Mouse (Mus musculus) kidney, postnatal 0 days (tissue): ENCODE measurements at regions not wholly inside any gene's neighbourhood (a gene's known extent, or its start where the extent isn't known, plus 50 kb on each side); places are given as distances from the start of the nearest gene placed in this dataset.

Experiments used
- ATAC-seq: fragments of 200-750 bp; cut with Nextera tagmentation; replicated peaks from 2 replicates; pipeline ENCODE4 v1.8.0; 2017; ENCODE audit warnings: low read depth, moderate number of reproducible peaks, moderate TSS enrichment, moderate library complexity; ENCODE audit not compliant: low FRiP score
- DNase-seq: peaks from one replicate; pipeline ENCODE4 v3.0.0-alpha.2; 2016; ENCODE audit warnings: low spot score
- H3K27ac ChIP-seq: fragments of 300-500 bp; sonication (generic); 2 replicates; pipeline ENCODE4 v1.5.1; 2014; ENCODE audit warnings: mild to moderate bottlenecking
- H3K27me3 ChIP-seq: fragments of 300-500 bp; sonication (generic); 2 replicates; pipeline ENCODE4 v1.6.1; 2014; ENCODE audit warnings: low read length, mixed read lengths; ENCODE audit not compliant: insufficient read depth
- H3K36me3 ChIP-seq: fragments of 300-500 bp; sonication (generic); 2 replicates; pipeline ENCODE4 v1.6.1; 2014; ENCODE audit warnings: low read length, mixed read lengths; ENCODE audit not compliant: insufficient read depth
- H3K4me1 ChIP-seq: fragments of 300-500 bp; sonication (generic); replicated peaks from 2 replicates; pipeline ENCODE4 v1.6.1; 2014; ENCODE audit warnings: antibody characterized with exemption, low read length, mixed read lengths; ENCODE audit not compliant: insufficient read depth
- H3K4me2 ChIP-seq: fragments of 300-500 bp; sonication (generic); 2 replicates; pipeline ENCODE4 v1.6.1; 2014; ENCODE audit warnings: mild to moderate bottlenecking, low read length, moderate library complexity, mixed read lengths
- H3K4me3 ChIP-seq: fragments of 300-500 bp; sonication (generic); replicated peaks from 2 replicates; pipeline ENCODE4 v1.5.1; 2014; ENCODE audit warnings: low read depth, low read length
- H3K9ac ChIP-seq: fragments of 300-500 bp; sonication (generic); 2 replicates; pipeline ENCODE4 v1.6.1; 2014; ENCODE audit warnings: low read depth, low read length
- H3K9me3 ChIP-seq: fragments of 300-500 bp; sonication (generic); replicated peaks from 2 replicates; pipeline ENCODE4 v1.6.1; 2016; ENCODE audit warnings: low read length, inconsistent platforms, mixed read lengths
- CTCF ChIP-seq: IDR thresholded peaks from 2 replicates; pipeline ENCODE4 v1.5.1; 2016; ENCODE audit warnings: antibody characterized with exemption, low read depth, mild to moderate bottlenecking, moderate library complexity
- WGBS: fragments of 180-500 bp; shearing (Covaris S2); extraction: QIAGEN DNeasy Blood & Tissue Kit; methylation state at CpG from one replicate; pipeline ENCODE4 v1.1.7; 2014; 5-methylcytosine and 5-hydroxymethylcytosine counted together

DNA sequence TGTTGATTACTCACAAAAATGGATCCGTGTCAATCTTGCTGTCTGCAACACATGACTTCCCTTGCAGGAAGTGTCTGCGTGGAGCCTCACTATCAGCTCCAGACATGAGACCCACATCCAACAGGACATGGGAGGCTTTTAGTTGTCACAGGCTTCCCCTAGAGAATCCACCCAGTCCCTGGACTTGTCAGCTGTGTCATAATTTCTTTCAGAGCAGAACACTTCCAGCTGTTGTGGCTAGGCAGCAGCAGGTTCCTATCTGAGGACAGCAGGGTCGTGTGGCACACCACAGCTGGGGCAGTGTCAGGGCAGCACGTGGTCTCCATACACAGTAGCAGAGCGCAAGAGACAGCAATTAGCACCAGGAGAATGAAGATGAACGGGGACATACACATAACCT, 161.8 kb upstream of the Tcf21 start:
- TF ChIP-seq CTCF, result no peak
- peak; percentile 87 for ATAC-seq
- whole genome bisulfite sequencing, result 17% methylated on average over 6 of the region's 6 CpGs
- no peaks in the 10 kb centered on the region for H3K27me3 ChIP-seq
- H3K27ac ChIP-seq, result 0 out of 2 replicates have a peak overlapping the region, but pooled peaks have one; percentile 25
- H3K9me3 ChIP-seq, result no peaks in the 10 kb centered on the region
- H3K4me2 ChIP-seq, result no peak overlapping the region
- no peaks in the 10 kb centered on the region for H3K4me1 ChIP-seq
- H3K4me3 ChIP-seq, result no peak overlapping the region
- peak; percentile 90 for DNase-seq
- no peaks in the 10 kb centered on the region for H3K36me3 ChIP-seq
- no peak overlapping the region for H3K9ac ChIP-seq

DNA sequence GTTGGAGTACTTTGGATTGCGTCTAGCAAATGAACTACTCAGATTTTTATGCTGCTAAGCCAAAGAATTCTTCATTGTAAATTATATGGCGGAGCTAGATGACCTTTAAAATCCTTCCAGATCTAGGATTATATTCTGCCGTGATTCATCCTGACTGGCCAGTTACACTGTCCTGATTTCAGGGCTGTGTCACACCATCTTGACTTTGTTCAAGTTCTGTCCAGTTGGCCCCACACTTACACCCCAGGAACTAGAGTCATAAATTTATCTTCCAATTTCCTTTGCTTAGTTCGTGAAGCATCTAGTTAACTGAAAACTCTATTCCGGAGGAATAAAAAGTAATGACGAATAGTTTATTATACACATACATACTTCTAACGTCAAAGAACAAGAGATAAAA, 158.5 kb upstream of the Tcf21 start:
- Histone ChIP-seq H3K36me3 (no peaks in the 10 kb centered on the region), H3K9ac (no peak overlapping the region), H3K9me3 (no peaks in the 10 kb centered on the region), H3K4me3 (no peak overlapping the region), H3K27me3 (no peaks in the 10 kb centered on the region), H3K27ac (peak overlapping the region; percentile 70), H3K4me2 (no peak overlapping the region), H3K4me1 (no peaks in the 10 kb centered on the region)
- ATAC-seq (no peak), DNase-seq (no peak)
- TF ChIP-seq CTCF, result no peak
- 57% methylated on average over 7 of the region's 7 CpGs for WGBS

DNA sequence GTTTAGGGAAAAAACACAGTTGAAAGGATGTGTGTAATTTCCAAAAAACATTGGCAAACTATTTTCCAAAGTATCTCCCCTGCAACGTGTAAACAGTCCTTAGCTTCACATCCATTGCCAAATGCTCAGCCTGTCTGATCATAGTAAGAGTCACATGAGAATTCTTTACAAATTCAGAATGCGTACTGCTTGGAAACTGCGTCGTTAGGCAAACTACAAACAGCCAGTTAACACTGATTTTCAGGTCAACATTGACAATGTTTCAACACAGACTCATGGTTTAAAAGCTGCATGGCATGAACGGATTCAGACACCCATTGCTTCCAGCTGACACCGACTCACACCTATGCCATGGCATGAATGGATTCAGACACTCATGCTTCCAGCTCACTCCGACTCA, 137.0 kb upstream of the Tcf21 start:
- 84% methylated on average over 7 of the region's 7 CpGs for WGBS
- Histone ChIP-seq H3K4me2 (no peak overlapping the region), H3K4me3 (no peak overlapping the region), H3K9me3 (no peaks in the 10 kb centered on the region), H3K36me3 (no peaks in the 10 kb centered on the region), H3K4me1 (no peaks in the 10 kb centered on the region), H3K27me3 (no peaks in the 10 kb centered on the region), H3K9ac (no peak overlapping the region), H3K27ac (no peak overlapping the region)
- DNase-seq (no peak), ATAC-seq (no peak)
- TF ChIP-seq CTCF, result no peak

- Histone ChIP-seq H3K27ac (peak overlapping the region; percentile 36; the same call in 1 of the 2 replicates), H3K27me3 (no peaks in the 10 kb centered on the region), H3K4me2 (no peak overlapping the region), H3K9me3 (no peaks in the 10 kb centered on the region), H3K9ac (no peak overlapping the region), H3K36me3 (no peaks in the 10 kb centered on the region), H3K4me1 (no peaks in the 10 kb centered on the region), H3K4me3 (no peak overlapping the region)
- ATAC-seq (no peak), DNase-seq (peak; percentile 44)
- no peak for TF ChIP-seq CTCF
- WGBS, result 59% methylated on average over 6 of the region's 6 CpGs
These were observed 133.3 kb upstream of the Tcf21 start for GRCm38 (mm10) chr10:22953283-22953682.

DNA sequence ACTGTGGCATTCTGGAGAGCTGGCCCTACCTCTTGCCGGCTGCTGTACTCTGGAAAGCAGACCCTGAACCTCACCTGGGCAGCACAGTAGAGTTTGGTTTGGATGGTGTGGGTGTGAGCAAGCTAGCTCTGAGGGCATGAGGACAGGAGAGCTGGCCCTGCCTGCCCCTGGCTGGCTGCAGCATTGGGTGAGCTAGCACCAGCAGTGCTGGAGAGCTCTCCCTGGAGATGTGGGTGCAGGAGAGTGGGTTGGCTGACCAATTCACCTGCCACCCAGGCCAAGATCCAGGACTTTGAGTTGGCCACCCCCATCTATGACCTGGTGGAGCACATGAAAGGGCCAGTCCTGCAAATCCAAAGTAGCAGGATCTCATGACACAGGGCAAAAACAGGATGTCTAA, 124.3 kb upstream of the Tcf21 start:
- DNase-seq (no peak), ATAC-seq (no peak)
- no peak overlapping the region for H3K9ac ChIP-seq
- H3K9me3 ChIP-seq, result no peaks in the 10 kb centered on the region
- H3K27ac ChIP-seq, result no peak overlapping the region
- H3K4me1 ChIP-seq, result no peaks in the 10 kb centered on the region
- H3K4me2 ChIP-seq, result no peak overlapping the region
- no peak overlapping the region for H3K4me3 ChIP-seq
- no peak for TF ChIP-seq CTCF
- WGBS, result 95% methylated on average over 1 of the region's 1 CpGs
- no peaks in the 10 kb centered on the region for H3K27me3 ChIP-seq
- H3K36me3 ChIP-seq, result no peaks in the 10 kb centered on the region

DNA sequence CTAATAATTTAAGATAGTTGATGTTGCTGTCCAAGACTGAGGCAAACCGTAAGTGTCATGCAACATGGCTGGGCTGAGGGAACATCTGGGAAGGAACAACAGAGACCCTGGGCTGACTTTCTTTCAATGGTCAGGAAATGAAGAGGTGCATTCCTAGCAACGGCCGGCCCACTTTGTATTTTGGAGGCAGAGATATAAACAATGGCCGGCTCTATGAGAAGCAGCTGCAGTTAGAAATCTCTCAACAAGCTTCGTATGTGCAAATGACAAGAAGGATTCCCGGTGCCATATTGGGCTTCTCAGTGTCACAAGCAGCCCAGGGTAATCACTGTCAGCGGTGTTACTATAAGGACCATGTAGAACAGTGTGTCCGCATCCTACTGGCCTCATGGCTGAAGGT, 108.0 kb upstream of the Tcf21 start:
- H3K4me2 ChIP-seq, result no peak overlapping the region
- H3K27ac ChIP-seq, result no peak overlapping the region
- 0 out of 2 replicates have a peak, but pooled peaks have one; percentile 46 for ATAC-seq
- H3K4me1 ChIP-seq, result no peaks in the 10 kb centered on the region
- WGBS, result 60% methylated on average over 8 of the region's 8 CpGs
- H3K9me3 ChIP-seq, result no peaks in the 10 kb centered on the region
- no peak overlapping the region for H3K4me3 ChIP-seq
- no peaks in the 10 kb centered on the region for H3K36me3 ChIP-seq
- no peaks in the 10 kb centered on the region for H3K27me3 ChIP-seq
- DNase-seq, result peak; percentile 72
- no peak for TF ChIP-seq CTCF
- no peak overlapping the region for H3K9ac ChIP-seq

GRCm38 (mm10) chr10:22926099-22926498, 106.1 kb upstream of the Tcf21 start:
- Histone ChIP-seq H3K36me3 (no peaks in the 10 kb centered on the region), H3K4me3 (no peak overlapping the region), H3K4me2 (no peak overlapping the region), H3K27ac (peak overlapping the region; percentile 54), H3K4me1 (0 out of 2 replicates have a peak, but pooled peaks cover 2% of the 10 kb centered on the region), H3K27me3 (no peaks in the 10 kb centered on the region), H3K9ac (no peak overlapping the region), H3K9me3 (no peaks in the 10 kb centered on the region)
- DNase-seq, result peak; percentile 77
- TF ChIP-seq CTCF, result no peak
- 11% methylated on average over 5 of the region's 5 CpGs for WGBS
- no peak for ATAC-seq
